Mouse (Mus musculus): Measurements from ENCODE around the gene Osbp2. TPM values are rescaled to one million over a fixed set of nuclear protein-coding genes. Genes with fewer than 3 reads are reported as not detected.

Gene Osbp2
- polyA plus RNA-seq, 2 experiments from 2014 or later, result not detected

DNA sequence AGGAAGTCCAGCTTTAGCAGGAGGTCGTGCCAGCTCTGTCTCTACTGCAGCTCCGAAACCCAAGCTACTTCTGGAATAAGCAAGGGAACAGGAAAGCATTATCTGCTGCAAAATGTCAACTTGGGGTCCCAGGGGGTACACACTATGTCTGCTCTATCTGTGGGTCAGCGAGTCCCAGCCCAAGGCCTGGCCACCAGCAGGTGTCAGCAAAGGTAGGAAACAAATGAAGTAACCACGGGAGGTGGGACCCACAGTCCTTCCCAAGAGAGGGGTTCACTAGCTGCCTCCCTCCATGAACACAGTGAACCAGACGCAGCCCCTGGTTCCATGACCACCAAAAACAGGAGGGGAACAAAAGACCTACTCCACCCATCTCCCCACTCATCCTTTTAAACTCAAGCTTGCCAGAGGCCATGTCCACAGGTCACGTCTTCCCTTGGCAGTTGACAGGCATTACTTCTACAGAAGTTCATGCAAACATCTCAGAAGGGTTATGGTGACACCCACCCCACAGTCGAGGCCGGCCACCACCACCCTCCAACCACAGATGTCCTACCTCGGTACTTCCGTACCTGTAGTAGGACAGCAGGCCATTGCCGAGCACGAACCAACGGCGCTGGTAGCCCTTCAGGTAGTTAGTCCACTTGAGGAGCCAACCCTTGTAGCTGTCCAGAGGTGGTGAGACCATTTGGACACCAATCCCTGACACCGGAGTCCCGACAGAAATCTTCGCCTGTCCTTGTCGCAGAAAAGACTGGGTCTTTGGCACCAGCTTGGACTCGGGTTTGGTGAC is 846 bp downstream of the Osbp2 start:
- no peak for ATAC-seq

DNA sequence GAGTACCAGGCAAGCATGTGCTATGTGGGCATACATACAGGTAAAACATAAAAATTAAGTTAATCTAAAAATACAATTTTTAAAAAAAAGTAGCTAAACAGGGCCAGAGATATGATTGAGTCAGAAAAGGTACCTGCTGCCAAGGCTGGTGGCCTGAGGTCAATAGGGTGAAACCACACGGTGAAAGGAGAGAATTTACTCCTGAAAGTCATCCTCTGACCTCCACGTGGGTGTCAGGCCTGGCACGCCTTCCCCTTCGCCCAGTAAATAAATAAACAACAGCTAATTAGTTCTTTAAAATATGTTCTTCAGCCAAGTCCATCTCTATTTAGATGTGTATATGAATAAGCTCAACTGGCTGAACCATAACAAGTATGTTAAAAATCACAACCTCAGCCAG is 3.3 kb downstream of the Osbp2 start:
- no peak for ATAC-seq

DNA sequence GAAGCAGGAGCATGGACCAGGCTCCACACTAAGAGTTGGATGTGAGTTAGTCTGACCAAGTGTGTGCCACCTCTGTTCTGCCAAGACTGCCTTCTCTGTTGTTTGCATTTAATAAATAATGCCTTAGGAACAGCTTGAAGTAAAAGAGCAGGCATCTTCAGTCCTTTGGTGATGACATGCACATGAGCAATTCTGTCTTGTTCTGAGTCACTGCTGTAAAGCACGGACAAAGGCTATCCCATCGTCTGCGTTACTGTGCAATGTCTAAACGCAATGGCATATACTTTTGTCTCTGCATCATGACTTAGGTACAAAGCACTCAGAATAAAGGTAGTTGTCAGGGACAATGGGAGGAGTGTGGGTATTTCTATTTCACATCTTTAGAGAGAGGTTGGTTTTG is 3.9 kb downstream of the Osbp2 start:
- ATAC-seq, result no peak

DNA sequence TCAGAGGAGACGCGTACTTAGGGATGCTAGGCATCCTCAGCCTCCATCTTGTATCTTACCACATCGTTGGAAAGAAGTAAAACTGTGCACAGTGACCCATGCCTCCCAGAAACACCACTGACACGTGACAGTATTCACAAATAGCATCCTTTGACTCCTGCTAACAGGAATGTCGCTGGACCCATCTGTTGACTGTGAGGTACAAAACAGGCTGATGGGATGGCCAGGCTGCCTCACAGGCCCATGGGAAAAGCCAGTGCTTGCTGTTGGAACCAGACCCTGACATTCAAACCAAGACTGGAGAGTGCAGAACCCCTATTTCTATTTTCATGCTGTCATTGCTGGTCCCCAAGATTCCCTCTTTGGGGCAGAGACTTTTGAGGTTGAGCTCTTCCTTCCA is 5.8 kb downstream of the Osbp2 start:
- ATAC-seq, result no peak

DNA sequence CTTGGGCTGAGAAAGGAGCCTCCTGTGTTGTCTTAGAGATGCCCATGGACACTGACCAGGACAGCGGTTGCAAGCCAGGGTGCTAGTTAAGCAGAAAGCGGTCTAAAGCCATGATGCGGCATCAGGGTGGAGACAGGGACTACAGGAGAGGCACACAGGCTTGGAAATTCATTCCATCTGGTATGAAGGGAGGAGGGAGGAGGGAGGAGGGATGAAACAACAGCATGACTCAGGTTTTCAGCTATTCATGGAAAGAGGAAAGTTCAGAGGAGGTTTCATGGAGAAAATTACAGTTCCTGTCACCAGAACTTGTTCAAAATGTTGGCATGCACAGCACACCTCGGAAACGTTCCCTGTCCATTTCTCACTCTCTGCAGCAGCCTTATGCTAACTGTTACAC is 7.9 kb downstream of the Osbp2 start:
- ATAC-seq, result no peak

DNA sequence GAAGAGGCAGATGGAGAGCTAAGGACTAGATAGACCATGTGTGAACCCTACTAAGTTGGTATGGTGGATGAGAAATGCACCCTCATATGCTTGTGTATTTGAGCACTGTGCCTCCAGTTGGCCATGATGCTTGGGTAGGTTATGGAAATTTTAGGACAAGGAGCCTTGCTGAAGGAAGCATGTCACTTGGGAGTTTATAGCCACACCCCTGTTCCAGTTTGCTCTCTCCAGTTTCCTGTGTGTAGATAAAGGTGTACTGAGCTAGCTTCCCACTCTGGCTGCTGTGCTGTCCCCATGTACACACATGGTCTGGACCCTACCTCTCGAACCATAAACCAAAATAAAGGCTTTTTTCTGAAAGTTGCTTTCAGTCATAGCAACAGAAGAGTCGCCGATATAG is 9.5 kb downstream of the Osbp2 start:
- no peak for ATAC-seq

DNA sequence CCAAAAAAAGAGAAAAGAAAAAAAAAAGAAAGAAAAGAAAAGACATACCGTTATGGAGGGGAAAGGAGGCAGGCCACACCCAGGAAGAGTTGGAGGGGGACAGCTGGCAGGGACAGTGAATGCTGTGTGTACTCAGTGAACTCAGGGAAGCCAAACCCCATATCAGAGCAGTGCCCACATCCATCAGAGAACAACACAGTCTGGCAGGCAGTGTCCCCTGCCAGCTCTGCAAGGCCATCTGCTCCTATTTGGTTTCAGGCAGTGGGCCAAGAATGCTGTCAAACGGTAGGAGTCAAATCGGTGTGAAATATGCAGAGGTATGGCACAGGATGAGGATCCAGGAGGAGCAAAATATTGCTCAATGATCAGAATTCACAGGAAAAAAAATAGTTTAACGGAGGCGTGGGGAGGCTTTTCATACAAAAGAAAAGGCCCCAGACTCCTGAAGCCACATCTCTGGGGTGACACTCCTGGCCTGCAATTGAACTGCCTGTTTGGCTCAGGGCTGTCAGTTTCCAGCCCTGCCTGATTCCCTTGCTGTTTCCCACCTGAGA is 10.1 kb downstream of the Osbp2 start:
- ATAC-seq, result no peak

DNA sequence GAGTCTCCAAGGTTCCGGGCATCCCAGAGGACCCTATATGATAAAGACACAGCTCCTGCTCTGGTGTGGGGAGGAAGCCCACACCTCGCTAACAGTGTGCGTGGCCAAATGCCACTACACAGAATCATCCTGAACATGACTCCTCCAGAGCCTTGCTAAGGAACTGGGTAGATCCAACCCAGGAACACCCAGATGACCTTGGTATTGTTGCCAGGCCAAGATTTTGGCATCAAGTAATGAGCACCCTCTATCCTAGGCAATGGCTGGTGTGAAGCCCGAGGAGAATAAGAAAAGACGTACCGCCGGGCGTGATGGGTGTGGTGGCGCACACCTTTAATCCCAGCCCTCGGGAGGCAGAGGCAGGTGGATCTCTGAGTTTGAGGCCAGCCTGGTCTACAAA is 10.7 kb downstream of the Osbp2 start:
- ATAC-seq, result no peak

DNA sequence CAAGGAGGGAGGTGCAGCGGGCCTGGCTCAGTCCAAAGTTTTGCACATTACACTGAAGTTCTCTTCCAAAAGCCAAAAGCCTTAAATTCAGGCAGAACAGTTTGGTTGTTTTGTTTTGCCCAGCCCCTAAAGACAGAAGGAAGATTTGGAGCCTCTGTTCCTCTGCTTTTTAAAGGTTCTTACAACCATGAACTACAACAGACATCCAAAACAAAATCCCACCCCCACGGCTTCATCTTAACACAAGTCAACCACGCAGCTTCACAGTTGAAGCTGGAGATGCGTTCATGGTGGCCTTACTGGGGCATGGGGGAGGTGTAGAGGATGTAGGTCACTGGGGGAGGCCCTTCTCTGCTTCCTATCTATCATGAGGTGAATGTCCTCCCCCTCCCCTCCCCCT is 11.8 kb downstream of the Osbp2 start:
- no peak for ATAC-seq

DNA sequence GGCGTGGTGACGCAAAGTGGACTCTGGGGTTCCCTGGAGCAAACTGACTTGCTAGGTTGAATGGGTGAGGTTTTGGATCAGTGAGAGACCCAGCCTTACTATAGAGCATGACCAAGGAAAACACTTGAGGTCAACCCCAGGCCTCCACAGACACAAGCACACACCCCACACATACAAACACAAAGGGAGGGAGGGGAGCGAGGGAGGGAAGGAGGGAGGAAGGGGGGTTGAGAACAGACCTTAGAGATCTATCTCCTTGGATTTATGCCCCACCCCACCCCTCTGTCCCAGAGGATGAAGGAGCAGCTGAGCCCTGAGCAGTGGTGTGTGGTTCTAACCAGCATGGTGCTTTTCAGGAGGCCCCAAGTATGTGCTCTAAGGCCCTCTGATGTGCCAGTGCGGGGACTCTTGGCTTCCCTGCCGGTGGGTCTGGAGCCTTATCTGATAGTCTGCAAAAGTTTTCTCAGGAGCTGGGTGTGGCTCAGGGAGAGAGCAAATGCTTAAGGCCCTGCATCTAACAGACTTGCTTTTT is 12.9 kb downstream of the Osbp2 start:
- no peak for ATAC-seq

DNA sequence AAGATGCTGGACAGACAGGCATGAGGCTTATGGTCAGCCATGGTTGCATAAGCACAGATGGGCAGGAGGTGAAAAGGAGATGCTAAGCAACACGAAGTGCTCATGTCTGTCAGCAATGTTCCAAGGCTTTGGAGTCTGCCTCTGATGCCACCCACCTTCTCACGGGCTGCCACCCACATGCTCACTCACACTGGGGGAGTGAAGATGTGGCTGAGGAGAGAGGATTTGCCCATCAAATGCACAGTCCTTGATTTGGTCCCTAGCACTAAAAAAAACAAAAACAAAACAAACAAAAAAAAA is 13.4 kb downstream of the Osbp2 start:
- ATAC-seq, result no peak

DNA sequence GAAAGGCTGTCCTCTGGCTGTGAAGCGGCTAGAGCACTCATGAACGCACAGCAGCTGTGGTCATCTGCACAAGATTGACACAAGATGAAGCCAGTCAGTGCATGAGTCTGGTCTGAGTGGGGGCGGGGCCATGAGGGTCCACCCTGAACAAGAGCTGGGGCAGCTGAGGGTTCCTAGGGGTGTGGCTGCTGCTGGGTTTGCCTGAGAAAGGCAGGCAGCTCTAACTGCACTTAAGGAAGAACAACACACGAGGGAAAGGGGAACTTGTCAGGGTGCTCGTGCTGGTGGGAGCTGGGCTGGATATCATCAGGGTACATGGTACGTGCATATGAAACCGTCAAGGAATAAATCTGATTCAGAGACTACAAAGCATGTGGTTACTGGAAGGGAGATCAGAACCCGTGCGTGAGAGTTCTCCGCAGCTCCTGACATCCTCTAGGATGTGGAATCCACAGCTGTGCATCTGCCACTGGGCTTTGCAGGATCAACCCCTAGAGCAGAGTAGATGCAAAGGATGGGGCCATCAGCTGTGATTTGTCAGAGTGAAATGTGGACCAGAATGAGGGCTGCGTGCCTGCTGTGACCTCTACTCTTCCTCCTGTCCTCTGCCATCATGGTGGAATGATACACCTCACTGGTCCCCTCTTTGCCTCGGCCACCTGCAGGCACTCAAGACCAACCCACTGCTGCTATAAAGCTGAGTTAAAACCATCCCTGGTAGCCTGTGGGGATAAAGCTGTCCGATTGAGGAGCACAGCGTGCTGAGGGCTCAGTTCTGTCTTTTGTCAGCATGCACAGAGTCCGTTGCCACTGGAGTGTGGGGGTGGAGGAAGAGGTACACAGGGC is 14.0 kb downstream of the Osbp2 start:
- ATAC-seq, result no peak

DNA sequence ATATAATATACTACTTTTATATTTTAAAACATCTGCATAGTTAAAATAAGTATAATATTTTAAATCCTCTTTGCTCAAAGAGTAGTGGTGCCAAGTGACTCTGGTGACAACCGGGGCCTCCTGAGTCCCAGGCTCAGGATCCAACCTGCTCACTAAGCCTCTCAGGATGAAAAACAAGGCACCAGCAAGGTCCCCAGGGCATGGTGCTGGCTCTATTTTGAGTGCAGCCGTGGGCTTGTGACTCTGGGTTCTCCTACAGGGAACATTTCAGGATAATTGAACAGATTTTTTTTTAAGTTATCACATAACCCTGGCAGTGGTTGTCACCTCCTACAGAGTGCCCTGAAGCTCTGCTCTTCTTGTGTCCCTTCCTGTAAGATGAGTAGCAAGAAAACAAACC is 17.4 kb downstream of the Osbp2 start:
- ATAC-seq, result no peak

DNA sequence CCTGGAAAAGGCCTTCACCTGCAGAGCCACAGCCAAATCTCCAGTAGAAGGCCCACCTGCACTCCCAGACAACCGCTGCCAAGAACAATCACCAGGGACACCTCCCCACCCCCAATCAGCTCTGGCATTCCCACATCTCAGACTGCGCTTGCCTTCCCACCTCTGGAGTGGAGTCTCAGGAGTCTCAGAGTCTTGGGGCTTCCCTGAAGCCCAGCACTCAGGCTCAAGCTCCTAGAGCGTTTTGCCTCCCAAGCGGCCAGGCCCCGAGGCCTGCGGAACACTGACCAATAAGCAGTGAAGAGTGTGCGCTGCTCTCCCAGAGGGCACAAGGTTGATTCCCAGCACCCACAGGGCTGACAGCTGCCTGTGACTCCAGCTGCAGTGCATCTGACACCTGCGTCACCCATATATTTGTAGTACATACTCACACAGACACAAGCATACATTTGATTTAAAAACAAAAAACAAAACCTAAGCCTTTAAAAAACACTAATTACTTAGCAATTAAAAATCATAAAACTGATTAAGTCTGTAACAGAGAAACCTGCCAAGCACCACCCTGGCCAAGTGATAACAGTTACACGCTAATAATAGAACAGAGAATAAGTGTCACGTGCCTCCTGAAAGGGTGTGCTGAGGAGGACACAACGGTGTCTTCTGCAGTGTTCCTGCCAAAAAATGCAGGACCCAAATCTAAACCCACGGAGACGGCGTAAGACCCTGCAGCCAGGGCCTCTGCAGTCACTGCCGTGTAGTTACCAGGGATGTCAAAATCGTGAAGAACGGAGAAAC is 19.6 kb downstream of the Osbp2 start:
- ATAC-seq, result no peak

DNA sequence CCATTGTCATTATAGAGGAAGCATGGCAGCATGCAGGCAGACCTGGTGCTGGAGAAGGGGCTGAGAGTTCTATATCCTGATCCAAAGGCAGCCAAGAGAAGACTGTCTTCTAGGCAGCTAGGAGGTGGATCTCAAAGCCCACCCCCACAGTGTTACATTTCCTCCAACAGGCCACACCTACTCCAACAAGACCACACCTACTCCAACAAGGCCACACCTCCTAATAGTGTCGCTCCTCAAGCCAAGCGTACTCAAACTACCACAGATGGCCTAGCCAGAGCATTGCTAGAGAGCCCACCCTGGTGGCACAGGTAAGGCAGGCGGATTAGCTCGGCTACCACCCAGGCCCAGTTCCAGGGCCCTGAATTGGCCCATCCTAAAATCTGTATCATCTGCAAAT is 28.4 kb downstream of the Osbp2 start:
- no peak for ATAC-seq

DNA sequence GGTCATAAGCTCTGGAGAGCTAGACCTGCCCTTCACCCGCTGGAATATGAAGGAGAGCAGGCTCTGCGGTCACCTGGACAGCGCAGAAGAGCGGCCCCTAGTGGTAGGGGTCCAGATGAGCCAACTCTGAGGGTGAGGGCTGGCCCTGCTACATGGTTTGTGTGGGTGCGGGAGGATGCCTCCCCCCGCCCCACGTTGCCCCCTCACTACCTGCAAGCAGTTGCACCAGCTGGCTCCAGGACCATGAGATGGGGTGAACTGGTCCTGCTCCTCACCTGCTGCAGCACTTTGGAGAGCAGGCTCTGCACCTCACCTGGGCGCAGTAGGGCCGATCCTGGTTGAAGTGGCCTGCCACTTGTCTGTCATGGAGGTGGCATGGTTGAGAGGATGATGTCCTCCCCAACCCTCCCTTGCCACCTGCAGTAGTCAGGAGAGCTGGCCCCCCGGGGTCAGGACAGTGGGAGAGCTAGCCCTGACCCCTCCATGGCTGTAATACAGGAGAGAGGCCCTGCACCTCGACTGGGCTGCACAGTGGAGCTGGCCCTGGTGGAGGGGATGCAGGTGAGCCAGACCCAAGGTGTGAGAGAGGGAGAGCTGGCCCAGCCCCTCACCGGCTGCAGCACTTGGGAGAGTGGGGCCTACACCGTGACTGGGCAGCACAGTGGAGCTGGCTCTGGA is 29.1 kb downstream of the Osbp2 start:
- no peak for ATAC-seq

DNA sequence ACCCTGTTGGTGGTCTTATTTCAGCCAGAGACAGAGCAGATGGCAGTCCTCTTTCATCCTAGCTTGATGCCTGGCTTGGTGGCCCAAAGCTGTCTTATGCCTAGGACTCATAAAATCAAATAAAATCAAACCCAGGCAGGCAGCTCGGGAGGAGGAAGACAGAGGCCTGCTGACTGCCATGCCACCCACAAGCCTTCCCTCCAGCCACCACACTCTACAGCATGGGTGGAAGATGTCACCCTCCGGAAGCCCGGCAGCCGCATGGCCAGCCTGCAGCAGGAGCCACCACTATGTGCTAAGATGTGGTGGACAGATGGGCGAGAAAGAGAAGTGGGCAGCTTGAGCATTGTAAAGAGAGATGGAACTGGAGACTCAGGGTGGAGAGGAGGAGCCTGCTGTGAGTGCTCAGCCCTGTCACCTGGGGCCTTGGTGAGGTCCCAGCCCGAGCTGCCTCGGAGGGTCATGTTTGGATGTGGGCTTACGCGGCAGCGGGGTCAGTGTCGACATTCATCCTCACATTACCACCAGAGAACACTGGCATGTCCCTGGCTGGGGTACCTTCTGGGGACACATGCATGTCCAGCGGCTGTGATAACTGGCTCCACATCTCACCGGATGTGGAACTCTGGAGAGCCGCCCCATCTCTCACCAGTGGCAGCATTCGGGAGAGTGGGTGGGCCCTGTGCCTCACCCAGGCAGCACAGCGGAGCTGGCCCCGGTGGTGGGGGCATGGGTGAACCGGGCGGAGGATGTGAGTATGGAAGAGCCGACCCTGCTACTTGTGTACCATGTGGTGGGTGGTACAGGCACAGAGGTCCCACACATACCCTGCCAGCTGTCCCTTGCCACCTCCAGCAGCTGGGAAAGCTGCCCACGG is 29.9 kb downstream of the Osbp2 start:
- ATAC-seq, result no peak

DNA sequence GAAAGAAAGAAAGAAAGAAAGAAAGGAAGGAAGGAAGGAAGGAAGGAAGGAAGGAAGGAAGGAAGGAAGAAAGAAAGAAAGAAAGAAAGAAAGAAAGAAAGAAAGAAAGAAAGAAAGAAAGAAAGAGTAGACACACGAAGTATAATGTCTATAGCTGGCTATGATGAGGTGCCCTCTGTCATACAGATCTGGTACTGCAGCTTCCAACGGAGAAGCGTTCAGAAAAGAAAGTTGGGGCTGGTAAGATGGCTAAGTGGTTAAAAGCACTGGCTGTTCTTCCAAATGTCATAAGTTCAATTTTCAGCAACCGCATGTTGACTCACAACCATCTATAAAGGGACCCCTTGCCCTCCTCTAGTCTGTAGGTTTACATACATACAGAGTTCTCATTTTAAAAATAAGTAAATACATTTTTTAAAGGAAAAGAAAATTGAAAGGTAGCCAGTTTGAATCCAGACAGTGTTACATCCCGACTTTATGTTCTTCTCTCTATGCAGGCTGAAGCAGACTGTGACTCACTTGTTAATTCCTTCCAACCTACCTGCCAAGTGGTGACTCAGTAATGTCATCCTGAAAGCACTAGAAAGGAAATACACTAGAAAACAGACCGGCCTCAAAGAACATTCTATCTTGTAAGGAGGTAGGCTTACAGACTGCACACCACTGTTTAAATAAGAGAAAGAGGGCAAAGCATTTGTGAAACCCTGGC is 31.4 kb downstream of the Osbp2 start:
- ATAC-seq, result no peak

DNA sequence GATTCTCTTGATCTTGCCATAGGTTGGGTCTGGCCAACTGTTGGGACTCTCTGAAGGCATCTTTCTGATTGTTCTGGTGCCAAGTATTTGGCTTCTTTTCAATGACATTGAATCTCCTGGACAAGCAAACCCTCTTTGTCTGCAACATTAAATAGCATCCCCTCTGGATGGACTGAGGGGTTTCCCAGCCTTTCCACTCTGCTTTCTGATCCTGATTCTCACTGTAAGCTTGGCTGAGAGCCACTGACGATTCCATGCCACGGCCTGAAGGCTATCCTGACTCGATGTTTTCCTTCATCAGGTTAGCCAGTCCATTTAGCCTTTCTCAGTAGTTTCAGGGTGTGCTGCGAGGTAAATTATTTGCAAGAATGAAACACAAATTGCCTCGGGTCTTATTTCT is 34.0 kb downstream of the Osbp2 start:
- ATAC-seq, result no peak

DNA sequence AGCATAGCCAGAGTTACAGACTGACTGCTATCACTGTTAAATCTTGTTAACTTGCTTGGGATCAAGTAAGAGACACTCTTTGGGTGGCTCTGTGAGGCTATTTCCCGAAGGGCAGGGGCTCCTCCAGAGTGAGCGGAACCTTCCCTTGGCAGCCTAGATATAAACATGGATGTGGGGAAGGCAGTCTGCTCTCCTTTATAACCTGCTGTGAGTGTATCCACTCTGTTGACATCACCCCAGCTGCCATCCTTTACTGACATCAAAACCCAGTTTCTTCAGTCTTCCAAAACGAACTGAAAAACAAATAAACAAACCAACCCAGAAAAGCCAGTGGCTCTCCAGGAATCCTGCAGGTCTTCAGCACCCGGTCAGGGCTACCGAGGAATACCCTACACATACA is 39.6 kb downstream of the Osbp2 start:
- ATAC-seq, result no peak

DNA sequence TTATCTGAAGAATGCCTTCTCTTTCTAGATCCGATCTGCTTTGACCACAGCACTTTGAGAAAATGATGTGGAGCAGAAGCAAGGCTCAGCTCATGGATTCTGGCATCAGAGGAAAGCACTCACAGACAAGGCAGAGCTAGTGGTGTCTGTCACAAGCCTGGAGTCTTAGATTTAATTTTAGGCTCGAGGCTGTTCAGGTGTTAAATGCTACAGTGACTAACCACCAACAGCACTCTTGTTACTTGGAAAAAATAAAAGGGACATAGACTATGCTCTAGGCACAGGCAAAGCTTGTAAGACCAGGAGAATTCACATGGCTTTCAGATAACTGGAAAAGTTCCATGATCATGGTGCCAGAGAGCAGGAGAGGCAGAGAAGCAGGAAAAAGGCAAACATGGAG is 40.3 kb downstream of the Osbp2 start:
- ATAC-seq, result no peak

Measured in CD4-positive, CD25-positive, alpha-beta regulatory T cell, adult 4 months (primary cell).